Mouse (Mus musculus): ENCODE data around the gene R3hdm4. TPM values are rescaled to one million over a fixed set of nuclear protein-coding genes. Genes with fewer than 3 reads are reported as not detected.

The R3hdm4 gene
- polyA plus RNA-seq, 1 experiment from 2014 or later = 152 TPM

DNA sequence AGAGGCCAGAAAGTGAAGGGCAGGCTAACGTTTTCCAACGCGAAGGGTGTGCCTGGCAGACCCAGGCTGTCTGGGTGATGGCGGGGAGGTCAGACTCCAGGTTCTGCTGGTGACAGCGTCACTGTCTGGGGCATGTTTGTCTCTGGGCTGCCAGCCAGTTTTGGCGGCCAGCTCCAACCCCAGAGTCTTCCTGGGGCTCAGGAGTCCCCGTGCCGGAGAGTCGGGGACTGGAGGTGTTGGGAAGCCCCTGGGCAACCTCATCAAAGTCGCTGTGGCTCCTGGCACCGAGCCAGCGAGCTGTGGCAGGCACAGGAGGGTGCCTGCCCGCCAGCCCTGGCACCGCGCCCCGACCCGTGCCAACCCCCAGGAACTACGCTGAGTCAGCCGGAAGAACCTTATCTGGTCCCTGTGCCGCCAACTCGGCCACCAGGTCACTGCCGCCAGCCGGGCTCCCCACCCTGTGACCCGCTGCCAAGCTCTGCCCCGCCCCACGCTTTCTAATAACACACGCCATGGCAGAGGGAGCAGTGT is 16.0 kb upstream of the R3hdm4 start:
- peaks cover 89% of the 10 kb centered on the region for H3K4me1 ChIP-seq (replicated peaks)
- no peaks in the 10 kb centered on the region for H3K9me3 ChIP-seq
- peaks cover 96% of the 10 kb centered on the region for H3K27me3 ChIP-seq (ENCODE audit: insufficient read depth, poor library complexity, severe bottlenecking)
- peak overlapping the region; percentile 6; the same call in 1 of the 2 replicates for H3K4me3 ChIP-seq
- H3K27ac ChIP-seq = no peak overlapping the region; the same call in 1 of the 2 replicates
- DNase-seq (ENCODE audit: low spot score) = no peak
- 86% methylated on average over 27 of the region's 27 CpGs for WGBS
- H3K36me3 ChIP-seq = peaks cover 86% of the 10 kb centered on the region

GRCm38 (mm10) chr10:79936284-79936910 is 15.4 kb upstream of the R3hdm4 start:
- H3K36me3 ChIP-seq = peaks cover 86% of the 10 kb centered on the region
- H3K4me3 ChIP-seq = no peak overlapping the region
- 78% methylated on average over 10 of the region's 10 CpGs for WGBS
- peaks cover 95% of the 10 kb centered on the region for H3K4me1 ChIP-seq (replicated peaks)
- H3K27me3 ChIP-seq (ENCODE audit: insufficient read depth, poor library complexity, severe bottlenecking) = peaks cover 98% of the 10 kb centered on the region
- no peak for DNase-seq (ENCODE audit: low spot score)
- no peaks in the 10 kb centered on the region for H3K9me3 ChIP-seq
- no peak overlapping the region; the same call in 1 of the 2 replicates for H3K27ac ChIP-seq

- H3K27ac ChIP-seq = peak overlapping the region; percentile 81
Observed at GRCm38 (mm10) chr10:79934794-79935569, 14.0 kb upstream of the R3hdm4 start.

GRCm38 (mm10) chr10:79934272-79934721 is 13.3 kb upstream of the R3hdm4 start:
- Histone ChIP-seq H3K27ac (peak overlapping the region; percentile 81), H3K4me1 (replicated peaks) (peaks cover 99% of the 10 kb centered on the region), H3K4me3 (peak overlapping the region; percentile 29; the same call in 1 of the 2 replicates), H3K9me3 (no peaks in the 10 kb centered on the region), H3K27me3 (ENCODE audit: insufficient read depth, poor library complexity, severe bottlenecking) (peaks cover 96% of the 10 kb centered on the region), H3K36me3 (peaks cover 86% of the 10 kb centered on the region)
- WGBS = 71% methylated on average over 13 of the region's 13 CpGs
- DNase-seq (ENCODE audit: low spot score) = no peak

More at GRCm38 (mm10) chr10:79934794-79935569, 14.0 kb upstream of the R3hdm4 start:
- no peaks in the 10 kb centered on the region for H3K9me3 ChIP-seq
- peaks cover 90% of the 10 kb centered on the region for H3K36me3 ChIP-seq
- DNase-seq (ENCODE audit: low spot score) = no peak
- no peak overlapping the region; the same call in 1 of the 2 replicates for H3K4me3 ChIP-seq
- H3K27me3 ChIP-seq (ENCODE audit: insufficient read depth, poor library complexity, severe bottlenecking) = peaks cover 98% of the 10 kb centered on the region
- peaks cover 98% of the 10 kb centered on the region for H3K4me1 ChIP-seq (replicated peaks)
- 91% methylated on average over 16 of the region's 16 CpGs for WGBS

- Histone ChIP-seq H3K27ac (peak overlapping the region; percentile 81), H3K4me3 (peak overlapping the region; percentile 29; the same call in 1 of the 2 replicates), H3K4me1 (replicated peaks) (peaks cover 99% of the 10 kb centered on the region), H3K9me3 (no peaks in the 10 kb centered on the region), H3K27me3 (ENCODE audit: insufficient read depth, poor library complexity, severe bottlenecking) (peaks cover 92% of the 10 kb centered on the region), H3K36me3 (peaks cover 82% of the 10 kb centered on the region)
- no peak for DNase-seq (ENCODE audit: low spot score)
- WGBS = 29% methylated on average over 6 of the region's 6 CpGs
Observed at GRCm38 (mm10) chr10:79933861-79934260, 12.9 kb upstream of the R3hdm4 start.

GRCm38 (mm10) chr10:79933145-79933679 is 12.2 kb upstream of the R3hdm4 start:
- Histone ChIP-seq H3K27ac (peak overlapping the region; percentile 81), H3K9me3 (no peaks in the 10 kb centered on the region), H3K36me3 (peaks cover 75% of the 10 kb centered on the region), H3K4me1 (replicated peaks) (peaks cover 99% of the 10 kb centered on the region), H3K27me3 (ENCODE audit: insufficient read depth, poor library complexity, severe bottlenecking) (peaks cover 85% of the 10 kb centered on the region), H3K4me3 (peak overlapping the region; percentile 29)
- DNase-seq (ENCODE audit: low spot score) = no peak
- WGBS = 63% methylated on average over 9 of the region's 9 CpGs

GRCm38 (mm10) chr10:79932736-79933135 is 11.7 kb upstream of the R3hdm4 start:
- peak overlapping the region; percentile 29 for H3K4me3 ChIP-seq

DNA sequence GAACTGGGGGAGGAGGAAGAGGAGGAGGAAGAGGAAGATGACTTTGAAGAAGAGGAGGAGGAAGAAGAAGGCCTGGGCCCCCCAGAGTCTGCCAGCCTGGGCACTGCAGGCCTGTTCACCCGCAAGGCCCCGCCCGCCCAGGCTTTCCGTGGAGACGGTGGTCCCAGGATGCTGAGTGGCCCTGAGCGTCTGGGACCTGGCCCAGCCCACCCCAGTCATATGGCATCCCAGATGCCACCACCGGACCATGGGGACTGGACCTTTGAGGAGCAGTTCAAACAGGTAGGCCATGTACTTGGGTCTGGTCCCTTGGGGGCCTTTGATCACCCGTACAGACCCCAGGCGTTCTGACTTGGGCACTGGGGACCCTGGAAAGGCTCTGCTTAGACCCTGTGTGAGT is 10.8 kb upstream of the R3hdm4 start:
- WGBS = 85% methylated on average over 9 of the region's 9 CpGs
- H3K4me1 ChIP-seq (replicated peaks) = peaks cover 98% of the 10 kb centered on the region
- H3K36me3 ChIP-seq = peaks cover 62% of the 10 kb centered on the region
- DNase-seq (ENCODE audit: low spot score) = no peak
- no peaks in the 10 kb centered on the region for H3K9me3 ChIP-seq
- 0 out of 2 replicates have a peak overlapping the region, but pooled peaks have one; percentile 6 for H3K4me3 ChIP-seq
- peaks cover 73% of the 10 kb centered on the region for H3K27me3 ChIP-seq (ENCODE audit: insufficient read depth, poor library complexity, severe bottlenecking)
- peak overlapping the region; percentile 81 for H3K27ac ChIP-seq

More at GRCm38 (mm10) chr10:79932736-79933135, 11.7 kb upstream of the R3hdm4 start:
- DNase-seq (ENCODE audit: low spot score) = peak; percentile 76
- H3K4me1 ChIP-seq (replicated peaks) = peaks cover 99% of the 10 kb centered on the region
- WGBS = 8% methylated on average over 8 of the region's 8 CpGs
- peak overlapping the region; percentile 81 for H3K27ac ChIP-seq
- no peaks in the 10 kb centered on the region for H3K9me3 ChIP-seq
- peaks cover 82% of the 10 kb centered on the region for H3K27me3 ChIP-seq (ENCODE audit: insufficient read depth, poor library complexity, severe bottlenecking)
- peaks cover 70% of the 10 kb centered on the region for H3K36me3 ChIP-seq

GRCm38 (mm10) chr10:79930826-79931186 is 9.8 kb upstream of the R3hdm4 start:
- Histone ChIP-seq H3K4me1 (replicated peaks) (peaks cover 99% of the 10 kb centered on the region), H3K4me3 (peak overlapping the region; percentile 95; the same call in 1 of the 2 replicates), H3K27ac (peak overlapping the region; percentile 18; the same call in 1 of the 2 replicates), H3K9me3 (no peaks in the 10 kb centered on the region), H3K36me3 (peaks cover 54% of the 10 kb centered on the region), H3K27me3 (ENCODE audit: insufficient read depth, poor library complexity, severe bottlenecking) (peaks cover 70% of the 10 kb centered on the region)
- no peak for DNase-seq (ENCODE audit: low spot score)
- WGBS = 85% methylated on average over 16 of the region's 16 CpGs

DNA sequence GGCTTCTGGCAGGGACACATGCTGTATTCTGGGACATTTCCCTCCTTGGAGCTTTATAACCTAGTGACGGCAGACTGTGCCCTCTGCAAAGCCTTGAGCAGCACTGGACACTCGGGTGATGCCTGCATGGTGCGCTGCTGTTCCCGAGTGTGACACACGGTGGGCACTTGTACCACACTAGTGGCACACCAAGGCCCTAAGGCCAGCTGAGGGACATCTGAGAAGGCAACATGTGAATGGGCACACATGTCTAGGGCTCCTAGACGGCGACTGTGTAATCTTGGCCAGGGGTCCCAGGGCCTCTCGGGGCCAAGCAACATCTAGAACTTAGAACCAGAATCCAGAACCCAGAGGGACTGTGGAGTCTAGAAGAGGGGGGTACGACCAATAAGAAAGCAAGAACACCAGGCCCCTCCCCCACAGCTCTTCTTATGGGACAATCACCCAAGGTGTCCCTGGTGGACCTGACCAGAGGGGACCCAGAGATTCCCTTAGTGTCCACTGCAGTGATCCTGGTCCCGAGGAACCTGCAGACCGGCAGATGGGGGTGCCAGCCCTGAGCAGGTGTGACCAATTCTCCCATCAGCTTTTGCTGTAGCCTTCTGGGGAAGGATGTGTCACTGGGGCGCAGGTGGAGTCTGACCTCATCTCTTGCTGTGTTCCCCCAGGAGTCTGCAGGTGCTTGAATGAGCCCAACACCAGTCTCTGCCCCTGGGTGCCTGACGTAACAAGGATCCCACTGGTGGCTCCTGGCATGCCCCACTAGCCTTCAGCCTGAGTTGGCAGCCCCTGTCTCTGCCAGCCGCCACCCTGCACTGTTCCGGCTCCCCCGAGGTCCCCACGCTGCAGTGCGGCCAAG is 9.2 kb upstream of the R3hdm4 start:
- Histone ChIP-seq H3K27me3 (ENCODE audit: insufficient read depth, poor library complexity, severe bottlenecking) (peaks cover 66% of the 10 kb centered on the region), H3K4me3 (peak overlapping the region; percentile 95), H3K27ac (peak overlapping the region; percentile 96), H3K4me1 (replicated peaks) (peaks cover 98% of the 10 kb centered on the region), H3K36me3 (peaks cover 48% of the 10 kb centered on the region), H3K9me3 (no peaks in the 10 kb centered on the region)
- WGBS = 89% methylated on average over 18 of the region's 18 CpGs
- no peak for DNase-seq (ENCODE audit: low spot score)

GRCm38 (mm10) chr10:79928907-79929701 is 8.1 kb upstream of the R3hdm4 start:
- Histone ChIP-seq H3K27me3 (ENCODE audit: insufficient read depth, poor library complexity, severe bottlenecking) (peaks cover 58% of the 10 kb centered on the region), H3K4me1 (replicated peaks) (peaks cover 87% of the 10 kb centered on the region), H3K4me3 (peak overlapping the region; percentile 95), H3K36me3 (peaks cover 38% of the 10 kb centered on the region), H3K9me3 (no peaks in the 10 kb centered on the region), H3K27ac (peak overlapping the region; percentile 96)
- DNase-seq (ENCODE audit: low spot score) = no peak
- 23% methylated on average over 9 of the region's 9 CpGs for WGBS

Data from hindbrain, embryonic 10.5 days (tissue).